Mouse (Mus musculus) megakaryocyte-erythroid progenitor cell, adult 5 weeks (primary cell): Measurements from ENCODE around the gene Reg3g. TPM values are rescaled to one million over a fixed set of nuclear protein-coding genes. Genes with fewer than 3 reads are reported as not detected.

ENCODE experiments used
- polyA plus RNA-seq: library from polyadenylated mRNA; stranded (reverse); fragments of >175 nt; gene quantifications from 2 replicates; pipeline ENCODE4 v1.2.3, GENCODE M21; 2012

Reg3g gene
- not detected in 2 replicates for polyA plus RNA-seq

DNA sequence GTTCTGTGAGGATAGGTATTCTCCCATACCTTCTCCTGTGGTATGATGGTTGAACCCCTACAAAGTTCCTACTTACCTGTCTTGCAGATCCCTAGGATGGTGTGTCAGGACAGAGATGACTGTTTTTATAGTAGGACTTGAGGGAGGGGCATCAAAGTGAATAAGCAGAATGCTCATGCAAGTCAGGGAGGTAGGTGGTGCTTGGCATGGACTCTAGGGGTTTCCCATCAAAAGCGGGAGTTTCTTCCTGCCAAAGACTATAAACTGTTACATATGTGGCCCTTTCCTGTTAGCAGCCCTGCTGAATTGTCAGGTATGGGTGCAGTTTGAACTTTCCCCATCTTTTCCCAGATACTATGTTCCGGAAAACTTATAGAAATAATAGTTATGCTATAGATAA lies at the start of gene Reg3g:
Gene Reg3g (minus strand): TSS at position 101 of the 400 bp plus-strand sequence.

DNA sequence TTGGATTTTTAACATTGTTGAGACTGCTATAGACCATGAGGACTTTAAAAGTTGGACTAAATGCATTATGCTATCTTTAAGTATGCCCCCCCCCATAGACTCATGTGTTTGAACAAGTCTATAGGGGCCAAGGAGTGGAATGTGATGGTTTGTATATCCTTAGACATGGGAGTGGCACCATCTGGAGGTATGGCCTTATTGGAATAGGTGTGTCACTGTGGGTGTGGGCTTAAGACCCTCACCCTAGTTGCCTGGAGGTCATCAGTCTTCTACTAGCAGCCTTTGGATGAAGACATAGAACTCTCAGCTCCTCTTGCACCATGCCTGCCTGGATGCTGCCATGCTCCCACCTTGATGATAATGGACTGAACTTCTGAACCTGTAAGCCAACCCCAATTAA lies 46.3 kb downstream of the Reg3g start, which contains the start of gene Reg1:
Gene Reg1 (plus strand): TSS at position 301 of the 400 bp plus-strand sequence.

Other genes with a start within 250 kb of the Reg3g start
- gene Reg3b, start 98.2 kb downstream of the Reg3g start, polyA plus RNA-seq, result not detected in 2 replicates
- gene Reg3d, start 90.0 kb downstream of the Reg3g start, polyA plus RNA-seq, result not detected in 2 replicates
- gene Reg3a, start 88.2 kb downstream of the Reg3g start, polyA plus RNA-seq, result not detected in 2 replicates
- not detected in 2 replicates for gene Reg2, start 73.2 kb downstream of the Reg3g start, polyA plus RNA-seq
- gene Reg1, start 46.2 kb downstream of the Reg3g start, polyA plus RNA-seq, result not detected in 2 replicates